Mouse (Mus musculus) erythroblast, embryonic 14.5 days (primary cell): ENCODE results near the gene Ppef1.

Source experiments
- GATA1 ChIP-seq: IDR thresholded peaks from 2 replicates; pipeline ENCODE4 v1.6.1; 2012; ENCODE audit warnings: low read length, inconsistent platforms, mixed read lengths
- TAL1 ChIP-seq: IDR thresholded peaks from 3 replicates; pipeline ENCODE4 v1.6.1; 2012; ENCODE audit warnings: low read length, inconsistent platforms, mixed read lengths

DNA sequence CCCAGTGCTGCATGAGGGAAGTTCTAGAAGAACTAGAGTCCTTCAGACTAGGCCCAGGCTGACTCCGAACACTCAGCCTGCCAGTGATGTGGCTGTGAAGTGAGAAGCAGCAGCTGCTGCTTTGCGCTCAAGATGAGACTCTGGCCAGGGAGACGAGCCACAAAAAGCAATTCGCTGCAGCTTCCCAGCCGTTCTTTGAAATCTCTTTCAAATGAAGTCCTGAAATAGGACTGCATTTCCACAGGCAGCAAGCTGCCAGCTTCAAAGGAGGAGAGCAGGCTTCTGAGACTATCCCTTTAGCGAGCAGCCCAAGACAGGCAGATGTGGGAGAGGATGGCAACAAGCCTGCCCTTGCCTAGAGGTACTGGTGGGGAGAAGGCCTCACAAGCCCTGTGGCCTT is 142.6 kb downstream of the Ppef1 start:
- TF ChIP-seq GATA1 (no peak), TAL1 (no peak)
